Mouse (Mus musculus) E14TG2a.4 (cell line): ENCODE data around the gene Slc16a3.

Experiments
- CTCF ChIP-seq: conservative IDR thresholded peaks from 2 replicates; pipeline ENCODE4 v1.5.1; 2014; ENCODE audit warnings: low read length
- NANOG ChIP-seq: IDR thresholded peaks from 2 replicates; pipeline ENCODE4 v1.6.1; 2014; ENCODE audit warnings: borderline replicate concordance, low read length, mixed read lengths
- POU5F1 ChIP-seq: IDR thresholded peaks from 2 replicates; pipeline ENCODE4 v1.6.1; 2014; ENCODE audit warnings: low read length, borderline replicate concordance

DNA sequence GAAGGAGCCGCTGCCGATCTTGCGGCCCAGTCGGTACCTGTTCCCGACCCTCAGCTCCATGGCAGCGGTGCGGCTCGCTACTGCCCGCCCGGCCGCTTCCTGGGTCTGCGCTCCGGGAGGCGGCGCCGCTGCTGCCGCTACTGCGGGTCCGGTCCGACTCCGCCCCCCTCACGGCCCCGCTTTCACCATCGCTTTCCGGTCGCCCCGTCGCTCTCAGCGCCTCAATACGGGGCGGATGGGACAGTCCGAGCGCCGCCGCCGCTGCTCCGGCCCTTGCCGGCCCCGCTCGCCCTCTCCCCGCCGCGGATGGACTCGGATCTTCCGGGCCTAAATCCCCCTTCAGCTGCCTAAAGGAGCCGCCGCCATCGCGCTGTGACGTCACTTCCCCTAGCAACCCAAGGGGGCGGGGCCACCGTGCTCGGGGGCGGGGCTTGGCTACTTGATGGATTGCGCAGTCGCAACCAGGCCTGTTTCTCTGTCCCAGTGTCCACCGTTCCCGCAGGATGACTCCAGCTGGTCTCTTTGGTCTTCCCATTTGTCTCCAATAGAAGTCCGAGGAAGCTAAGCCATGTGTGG, 42.8 kb downstream of the Slc16a3 start, which contains the start of gene Csnk1d:
- no peak for TF ChIP-seq CTCF
- no peak for TF ChIP-seq NANOG
- no peak for TF ChIP-seq POU5F1
